Mouse (Mus musculus): Measurements from ENCODE around the gene Rnaseh2b. TPM values are rescaled to one million over a fixed set of nuclear protein-coding genes. Genes with fewer than 3 reads are reported as not detected.

Gene Rnaseh2b
- polyA plus RNA-seq, 1 experiment from 2014 or later, result 37.0 TPM

DNA sequence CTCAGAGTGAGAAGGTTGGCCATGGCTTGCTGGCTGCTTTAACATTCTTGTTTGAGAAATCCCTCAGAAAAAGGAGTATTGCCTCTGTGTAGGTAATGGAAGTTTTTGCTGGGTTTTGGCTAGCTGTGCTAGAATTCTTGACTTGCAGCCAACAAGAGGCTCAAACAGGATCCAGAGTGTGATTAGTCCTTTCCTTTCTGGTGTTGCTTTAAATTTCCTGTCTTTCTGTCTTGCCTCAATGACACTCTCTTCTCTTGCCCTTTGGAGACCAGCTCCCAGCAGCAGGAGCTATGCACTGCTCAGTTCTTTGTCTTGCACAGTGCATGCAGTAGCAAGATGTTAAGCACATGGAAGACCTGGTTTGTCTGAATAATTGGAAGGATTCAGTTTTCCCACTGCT is 83.3 kb downstream of the Rnaseh2b start:
- Histone ChIP-seq H3K9ac (no peak overlapping the region), H3K4me2 (no peak overlapping the region), H3K4me3 (no peak overlapping the region), H3K27ac (no peak overlapping the region), H3K27me3 (no peaks in the 10 kb centered on the region), H3K4me1 (replicated peaks) (no peaks in the 10 kb centered on the region), H3K36me3 (peaks cover 5% of the 10 kb centered on the region), H3K9me3 (no peaks in the 10 kb centered on the region)
- no peak for ATAC-seq (ENCODE audit: low FRiP score)

DNA sequence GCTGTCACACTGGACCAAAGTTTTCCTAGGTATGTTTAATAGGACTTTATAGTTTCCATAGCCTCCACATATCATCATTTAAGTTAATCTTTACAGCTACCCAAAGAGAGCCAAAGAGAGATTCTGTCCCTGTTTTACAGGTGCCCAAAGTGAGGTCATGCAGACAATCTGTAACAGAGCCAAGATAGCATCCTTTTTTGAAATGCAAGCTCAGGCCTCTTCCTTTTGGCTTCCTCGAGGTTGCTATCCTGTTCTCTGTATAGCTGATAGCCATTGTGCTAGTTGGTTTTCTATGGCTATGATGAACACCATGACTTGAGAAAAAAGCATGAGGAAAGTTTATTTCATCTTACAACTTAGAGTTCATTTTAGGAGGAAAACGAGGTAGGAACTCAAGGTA is 83.7 kb downstream of the Rnaseh2b start:
- no peak for ATAC-seq (ENCODE audit: low FRiP score)
- WGBS, result 87% methylated on average over 2 of the region's 2 CpGs
- H3K4me1 ChIP-seq (replicated peaks), result no peaks in the 10 kb centered on the region

DNA sequence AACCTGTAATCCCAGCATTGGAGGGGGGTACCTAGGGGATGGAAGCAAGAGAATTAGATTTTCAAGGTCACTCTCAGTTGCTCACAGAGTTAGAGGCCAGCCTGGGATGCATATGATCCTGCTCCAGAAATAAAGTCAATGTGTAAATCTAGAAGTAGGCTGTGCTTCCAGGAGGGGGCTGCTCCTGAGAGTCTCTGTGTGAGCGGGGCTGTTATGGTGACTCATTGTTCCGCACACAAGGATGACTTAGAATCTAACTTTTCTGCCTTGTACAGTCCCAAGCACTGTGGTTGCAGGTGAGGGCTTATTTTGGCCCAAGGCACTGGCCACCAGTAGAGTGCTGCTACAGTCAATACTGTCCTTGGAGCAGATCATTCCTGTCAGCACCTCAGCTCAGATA is 87.0 kb downstream of the Rnaseh2b start:
- H3K9me3 ChIP-seq, result no peaks in the 10 kb centered on the region
- no peak overlapping the region for H3K4me3 ChIP-seq
- no peaks in the 10 kb centered on the region for H3K4me1 ChIP-seq (replicated peaks)
- no peak for ATAC-seq (ENCODE audit: low FRiP score)
- no peak overlapping the region for H3K4me2 ChIP-seq
- no peaks in the 10 kb centered on the region for H3K27me3 ChIP-seq
- no peak overlapping the region for H3K9ac ChIP-seq
- H3K27ac ChIP-seq, result no peak overlapping the region
- H3K36me3 ChIP-seq, result peaks cover 5% of the 10 kb centered on the region; the same call in 1 of the 2 replicates
- WGBS, result 97% methylated on average over 2 of the region's 2 CpGs

More for the DNA sequence above, 83.7 kb downstream of the Rnaseh2b start:
- Histone ChIP-seq H3K36me3 (peaks cover 5% of the 10 kb centered on the region), H3K4me3 (no peak overlapping the region), H3K27ac (no peak overlapping the region), H3K9ac (no peak overlapping the region), H3K4me2 (no peak overlapping the region), H3K27me3 (no peaks in the 10 kb centered on the region), H3K9me3 (no peaks in the 10 kb centered on the region)

DNA sequence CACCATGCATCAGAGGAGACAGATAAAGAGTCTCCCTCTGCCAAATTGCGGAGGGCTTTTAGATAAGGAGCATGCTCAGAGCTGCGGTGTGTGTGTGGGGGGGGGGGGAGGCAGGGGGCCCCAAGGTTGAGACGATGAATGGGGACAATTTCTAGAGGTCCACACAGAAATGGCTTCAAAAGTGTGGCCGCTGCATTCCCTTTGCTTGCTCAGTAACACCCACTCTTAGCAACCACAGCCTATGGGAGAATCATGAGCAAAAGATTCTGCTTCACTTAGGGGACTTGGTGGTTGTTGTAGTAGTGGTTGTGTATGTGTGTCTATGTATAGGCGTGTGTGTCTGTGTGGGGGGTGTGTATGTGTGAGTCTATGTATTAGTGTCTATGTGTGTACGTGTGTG is 88.2 kb downstream of the Rnaseh2b start:
- 74% methylated on average over 6 of the region's 6 CpGs for WGBS
- Histone ChIP-seq H3K9me3 (no peaks in the 10 kb centered on the region), H3K36me3 (peaks cover 5% of the 10 kb centered on the region; the same call in 1 of the 2 replicates), H3K27ac (no peak overlapping the region), H3K4me1 (replicated peaks) (no peaks in the 10 kb centered on the region), H3K4me2 (no peak overlapping the region), H3K9ac (no peak overlapping the region), H3K4me3 (no peak overlapping the region), H3K27me3 (no peaks in the 10 kb centered on the region)
- no peak for ATAC-seq (ENCODE audit: low FRiP score)

DNA sequence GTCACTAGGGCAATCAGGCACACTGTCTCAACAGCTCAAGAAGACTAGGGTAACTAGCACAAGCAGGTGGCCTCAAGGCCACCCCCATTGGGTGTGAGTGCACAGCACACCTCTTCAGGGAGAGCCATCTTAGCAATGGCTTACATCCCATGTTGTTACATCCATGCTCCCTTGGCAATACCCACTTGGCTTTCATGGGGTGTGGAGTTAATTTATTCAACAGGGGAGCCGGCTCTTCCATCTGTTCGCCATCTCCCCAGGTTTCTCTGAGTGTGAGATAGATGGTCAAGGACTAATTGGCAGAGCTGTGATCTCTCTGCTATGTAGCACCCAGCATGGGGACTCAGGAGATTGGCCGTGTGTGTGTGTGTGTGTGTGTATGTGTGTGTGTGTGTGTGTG is 90.7 kb downstream of the Rnaseh2b start:
- Histone ChIP-seq H3K27me3 (no peaks in the 10 kb centered on the region), H3K4me3 (no peak overlapping the region), H3K27ac (no peak overlapping the region), H3K4me2 (no peak overlapping the region), H3K36me3 (no peaks in the 10 kb centered on the region), H3K9ac (no peak overlapping the region), H3K9me3 (no peaks in the 10 kb centered on the region), H3K4me1 (replicated peaks) (no peaks in the 10 kb centered on the region)
- ATAC-seq (ENCODE audit: low FRiP score), result no peak
- 77% methylated on average over 3 of the region's 3 CpGs for WGBS

DNA sequence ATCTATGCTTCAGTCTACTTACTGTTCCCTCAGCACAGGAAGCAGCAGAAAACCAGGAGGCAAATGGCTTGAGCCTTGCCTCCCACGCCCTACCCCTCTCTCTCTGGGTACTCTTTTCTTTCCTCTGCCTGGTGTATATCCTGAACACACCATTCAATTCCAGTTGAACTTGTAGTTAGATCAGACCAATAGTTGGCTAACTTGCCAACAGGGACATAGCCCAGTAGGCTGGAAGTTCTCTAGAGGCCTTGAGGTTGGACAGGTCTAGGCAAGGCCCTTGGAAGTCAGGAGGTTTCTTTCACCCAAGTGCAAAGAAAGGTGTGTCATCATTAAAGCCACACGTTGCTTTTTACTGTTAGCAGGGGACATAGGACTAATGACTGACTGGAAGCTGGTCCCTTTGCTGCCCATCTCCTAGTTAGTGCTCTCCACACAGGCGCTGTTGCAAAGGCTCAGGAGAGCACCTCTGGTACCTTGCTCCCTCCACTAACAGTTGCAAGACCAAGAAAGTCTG is 91.5 kb downstream of the Rnaseh2b start:
- no peak for ATAC-seq (ENCODE audit: low FRiP score)
- Histone ChIP-seq H3K9ac (no peak overlapping the region), H3K9me3 (no peaks in the 10 kb centered on the region), H3K4me2 (no peak overlapping the region), H3K36me3 (no peaks in the 10 kb centered on the region), H3K27me3 (no peaks in the 10 kb centered on the region), H3K4me3 (no peak overlapping the region), H3K27ac (no peak overlapping the region), H3K4me1 (replicated peaks) (peaks cover 3% of the 10 kb centered on the region; the same call in 1 of the 2 replicates)
- 91% methylated on average over 3 of the region's 3 CpGs for WGBS

DNA sequence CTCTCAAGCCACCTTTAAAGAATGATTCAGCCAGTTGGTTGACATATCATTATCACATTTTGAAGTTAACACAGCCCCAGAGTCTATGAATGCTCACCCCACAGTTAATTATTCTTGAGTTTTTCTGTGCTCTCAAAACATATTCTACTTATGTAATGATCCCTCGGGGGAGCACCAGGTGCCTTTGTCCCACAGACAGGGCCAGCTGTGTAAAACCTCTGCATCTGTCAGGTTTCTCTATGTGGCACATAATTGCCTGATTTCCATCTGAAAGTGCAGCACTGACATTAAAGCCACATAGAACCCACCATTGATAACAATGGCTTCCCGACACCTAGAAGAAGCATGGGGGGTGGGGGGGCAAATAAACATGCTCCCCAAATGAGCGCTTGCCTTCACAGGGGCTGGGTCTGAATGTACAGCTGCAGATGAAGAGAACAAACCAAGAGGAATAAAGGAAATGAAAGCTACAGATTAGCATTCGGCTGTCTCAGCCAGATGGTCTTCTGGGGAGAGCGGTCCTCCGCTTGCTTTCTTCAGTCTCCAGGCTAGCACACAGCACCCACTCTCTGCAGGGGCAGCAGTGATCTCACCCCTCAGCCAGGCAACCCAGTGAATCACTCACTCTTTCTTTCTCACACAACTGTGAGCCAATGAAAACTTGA is 96.8 kb downstream of the Rnaseh2b start:
- no peaks in the 10 kb centered on the region for H3K36me3 ChIP-seq
- no peaks in the 10 kb centered on the region for H3K9me3 ChIP-seq
- ATAC-seq (ENCODE audit: low FRiP score), result peak; percentile 66; the same call in 1 of the 2 replicates
- H3K9ac ChIP-seq, result no peak overlapping the region
- no peaks in the 10 kb centered on the region for H3K27me3 ChIP-seq
- H3K27ac ChIP-seq, result peak overlapping the region; percentile 74
- H3K4me1 ChIP-seq (replicated peaks), result peaks cover 20% of the 10 kb centered on the region
- H3K4me2 ChIP-seq, result peak overlapping the region; percentile 25
- 39% methylated on average over 6 of the region's 6 CpGs for WGBS
- no peak overlapping the region for H3K4me3 ChIP-seq

DNA sequence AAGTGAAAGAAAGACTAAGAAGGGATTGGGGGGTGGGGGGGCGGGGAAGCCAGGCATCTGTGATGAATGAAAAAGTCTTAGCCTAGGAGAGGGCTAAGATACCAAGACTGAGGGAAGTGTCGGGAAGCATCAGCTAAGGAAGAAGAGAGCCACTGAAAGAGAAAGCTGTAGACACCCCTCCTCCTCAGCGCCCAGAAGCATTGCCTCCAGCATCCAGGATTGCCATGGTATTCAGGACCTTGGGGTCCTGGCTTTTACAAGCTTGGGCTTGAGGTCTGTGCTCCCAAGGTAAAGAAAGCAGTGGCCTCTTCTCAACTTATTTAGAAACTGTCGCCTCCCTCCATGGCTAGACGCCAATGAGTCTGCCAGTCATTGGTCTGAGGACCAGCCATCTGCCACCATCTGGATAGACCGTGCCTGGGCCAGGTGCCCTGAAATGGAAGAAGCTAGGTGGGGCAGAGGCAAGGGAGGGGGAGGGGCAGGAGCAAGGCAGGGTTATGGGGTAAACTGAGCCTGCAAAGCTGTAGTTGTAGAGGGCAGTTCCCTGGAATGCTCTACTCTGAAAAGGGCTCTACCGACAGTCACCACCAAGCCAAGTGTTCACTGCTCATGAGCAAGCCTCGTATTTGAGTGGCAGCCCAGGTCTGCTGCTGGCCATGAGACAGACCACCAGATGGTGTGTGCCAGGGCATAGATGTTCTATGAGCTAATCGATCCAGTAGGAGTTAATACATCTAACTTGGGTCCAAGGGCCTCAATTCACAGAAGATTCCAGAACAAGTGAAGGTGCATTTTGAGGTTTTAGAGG is 97.5 kb downstream of the Rnaseh2b start:
- ATAC-seq (ENCODE audit: low FRiP score), result 0 out of 2 replicates have a peak, but pooled peaks have one; percentile 43
- Histone ChIP-seq H3K4me1 (replicated peaks) (peaks cover 20% of the 10 kb centered on the region), H3K36me3 (no peaks in the 10 kb centered on the region), H3K27me3 (no peaks in the 10 kb centered on the region), H3K4me2 (peak overlapping the region; percentile 25; the same call in 1 of the 2 replicates), H3K4me3 (no peak overlapping the region), H3K9me3 (no peaks in the 10 kb centered on the region), H3K9ac (no peak overlapping the region), H3K27ac (0 out of 2 replicates have a peak overlapping the region, but pooled peaks have one; percentile 13)
- 70% methylated on average over 9 of the region's 9 CpGs for WGBS

DNA sequence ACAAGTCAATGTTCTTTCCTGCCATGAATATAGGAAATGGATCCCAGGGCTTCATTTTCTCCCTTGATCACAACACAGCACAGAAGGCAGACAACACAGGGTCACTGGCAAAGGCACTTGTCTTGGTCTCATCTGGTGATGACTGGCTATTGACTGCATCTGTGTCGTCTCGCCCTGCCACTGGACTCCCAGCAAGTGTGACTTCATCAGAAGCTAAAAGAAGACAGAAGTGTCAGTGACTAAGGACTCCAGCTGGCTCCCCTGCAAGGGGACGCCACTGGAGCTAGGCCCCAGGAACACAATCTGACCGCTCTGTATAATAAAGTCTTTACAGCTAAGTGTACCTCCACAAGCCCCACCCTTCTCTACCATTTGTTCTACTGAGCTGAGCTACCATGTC is 100.4 kb downstream of the Rnaseh2b start:
- 64% methylated on average over 4 of the region's 4 CpGs for WGBS
- H3K4me1 ChIP-seq (replicated peaks), result peaks cover 20% of the 10 kb centered on the region
- H3K4me2 ChIP-seq, result no peak overlapping the region
- H3K36me3 ChIP-seq, result no peaks in the 10 kb centered on the region
- H3K9me3 ChIP-seq, result no peaks in the 10 kb centered on the region
- H3K9ac ChIP-seq, result no peak overlapping the region
- no peak overlapping the region for H3K4me3 ChIP-seq
- no peak overlapping the region for H3K27ac ChIP-seq
- H3K27me3 ChIP-seq, result no peaks in the 10 kb centered on the region
- ATAC-seq (ENCODE audit: low FRiP score), result no peak

DNA sequence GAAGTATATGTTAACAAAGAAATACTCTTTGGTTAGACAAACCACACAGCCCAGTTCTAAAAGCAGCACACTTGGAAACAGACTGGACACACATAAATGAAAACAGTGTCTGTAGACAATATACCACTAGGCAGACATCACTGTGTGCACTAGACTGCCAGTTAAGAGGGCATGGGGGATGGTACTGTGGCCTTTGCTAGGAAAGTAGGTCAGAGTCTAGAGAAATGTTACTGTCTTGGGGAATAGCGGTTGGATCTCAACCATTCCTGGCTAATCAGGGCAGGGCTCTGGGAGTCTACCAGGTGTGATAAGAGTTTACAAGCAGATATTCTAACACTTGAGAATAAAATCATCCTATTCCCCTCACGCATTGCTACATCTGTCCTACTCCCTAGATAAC is 103.0 kb downstream of the Rnaseh2b start:
- 0 out of 2 replicates have a peak, but pooled peaks cover 5% of the 10 kb centered on the region for H3K4me1 ChIP-seq (replicated peaks)
- H3K27ac ChIP-seq, result no peak overlapping the region
- no peak overlapping the region for H3K4me2 ChIP-seq
- H3K9me3 ChIP-seq, result no peaks in the 10 kb centered on the region
- ATAC-seq (ENCODE audit: low FRiP score), result no peak
- no peaks in the 10 kb centered on the region for H3K27me3 ChIP-seq
- no peak overlapping the region for H3K4me3 ChIP-seq
- H3K36me3 ChIP-seq, result no peaks in the 10 kb centered on the region
- H3K9ac ChIP-seq, result no peak overlapping the region
- WGBS, result 93% methylated on average over 2 of the region's 2 CpGs

DNA sequence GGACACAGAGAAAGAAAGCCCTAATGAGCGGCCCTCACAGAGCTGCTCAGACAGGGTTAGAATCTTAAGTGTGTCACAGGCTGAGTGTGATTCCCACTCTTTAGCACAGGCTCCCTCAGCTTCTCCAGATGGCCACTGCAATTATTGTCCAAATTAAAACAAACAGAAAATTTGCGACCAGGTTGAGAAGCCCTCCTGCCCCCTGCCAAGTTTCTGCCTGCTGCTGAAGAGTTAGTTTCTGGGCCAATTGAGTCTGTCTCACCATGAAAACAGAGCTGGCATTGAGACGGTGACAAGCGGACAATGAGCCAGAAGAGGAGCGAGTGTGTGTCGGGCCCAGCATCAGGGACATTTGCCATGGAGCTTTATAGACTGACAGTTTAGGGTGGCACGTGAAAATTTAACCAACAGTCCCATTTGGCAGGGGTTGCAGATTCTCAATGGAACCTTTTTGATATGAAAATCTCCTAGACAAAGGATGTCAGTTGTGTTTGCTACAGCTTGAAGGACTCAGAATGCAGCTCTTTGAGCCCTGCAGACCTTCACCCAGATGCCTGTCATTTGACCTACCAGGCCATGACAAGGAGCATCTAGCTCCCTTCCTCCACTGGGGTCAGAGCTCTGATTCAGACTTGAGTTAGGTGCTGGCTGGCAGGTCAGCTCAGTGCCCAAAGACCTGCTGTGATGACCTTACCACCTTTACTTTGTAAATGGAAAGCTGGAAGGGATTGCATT is 123.8 kb downstream of the Rnaseh2b start:
- Histone ChIP-seq H3K27me3 (no peaks in the 10 kb centered on the region), H3K9me3 (no peaks in the 10 kb centered on the region), H3K4me1 (replicated peaks) (peaks cover 22% of the 10 kb centered on the region), H3K9ac (no peak overlapping the region), H3K4me2 (no peak overlapping the region), H3K4me3 (no peak overlapping the region), H3K36me3 (no peaks in the 10 kb centered on the region), H3K27ac (peak overlapping the region; percentile 82)
- 19% methylated on average over 7 of the region's 7 CpGs for WGBS
- ATAC-seq (ENCODE audit: low FRiP score), result peak; percentile 87

DNA sequence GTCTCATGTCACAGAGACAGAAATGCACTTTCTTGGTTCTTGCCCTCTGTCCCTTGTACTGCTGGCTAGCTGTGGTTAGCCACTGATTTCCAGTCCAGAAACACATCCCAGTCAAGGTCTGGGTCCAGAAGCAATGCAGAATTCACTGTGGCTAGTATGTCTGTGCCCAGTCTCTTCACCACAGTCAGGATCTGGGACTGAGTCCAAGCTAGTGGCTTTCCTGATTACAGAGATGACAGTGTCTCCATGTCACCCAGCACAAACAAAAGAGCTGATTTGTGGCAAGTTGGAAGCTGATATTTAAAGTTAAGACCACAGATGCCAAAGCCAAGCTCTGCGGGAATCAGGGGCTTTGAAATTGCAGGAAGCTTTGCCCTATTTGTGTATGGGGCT is 124.3 kb downstream of the Rnaseh2b start:
- no peaks in the 10 kb centered on the region for H3K27me3 ChIP-seq
- H3K9me3 ChIP-seq, result no peaks in the 10 kb centered on the region
- no peak overlapping the region for H3K9ac ChIP-seq
- H3K36me3 ChIP-seq, result no peaks in the 10 kb centered on the region
- ATAC-seq (ENCODE audit: low FRiP score), result peak; percentile 61; the same call in 1 of the 2 replicates
- H3K27ac ChIP-seq, result peak overlapping the region; percentile 82
- WGBS, result 37% methylated on average over 1 of the region's 1 CpGs
- no peak overlapping the region for H3K4me2 ChIP-seq
- peaks cover 22% of the 10 kb centered on the region for H3K4me1 ChIP-seq (replicated peaks)
- no peak overlapping the region for H3K4me3 ChIP-seq
